Mouse (Mus musculus) neutrophil, adult 5-6 weeks (primary cell): ENCODE data around the gene Ltc4s. TPM values are rescaled to one million over a fixed set of nuclear protein-coding genes. Genes with fewer than 3 reads are reported as not detected.
A peak's percentile ranks its signal among the peaks of the same experiment; 100 is the strongest.

Experiments used
- ATAC-seq: fragments of 151-379, 151-347 bp; 2 replicates; pipeline ENCODE4 v1.8.0; 2017; ENCODE audit warnings: mild to moderate bottlenecking, moderate TSS enrichment; ENCODE audit not compliant: insufficient number of reproducible peaks, poor library complexity, low FRiP score, severe bottlenecking; ENCODE audit errors: extremely low read depth
- total RNA-seq: library from RNA; stranded (forward); fragments of 200-1000 nt; gene quantifications from 2 replicates; pipeline ENCODE4 v1.2.3, GENCODE M21; 2017

Gene Ltc4s
- total RNA-seq, 1 experiment from 2014 or later, result 2.1 TPM

GRCm38 (mm10) chr11:50252684-50253265 is 14.4 kb upstream of the Ltc4s start:
- no peak for ATAC-seq

GRCm38 (mm10) chr11:50252166-50252565 is 13.8 kb upstream of the Ltc4s start:
- no peak for ATAC-seq

- ATAC-seq, result no peak
These were observed 10.2 kb upstream of the Ltc4s start for GRCm38 (mm10) chr11:50248473-50249171.

GRCm38 (mm10) chr11:50245269-50245668 is 6.9 kb upstream of the Ltc4s start:
- ATAC-seq, result no peak

GRCm38 (mm10) chr11:50243926-50244325 is 5.5 kb upstream of the Ltc4s start:
- 0 out of 2 replicates have a peak, but pooled peaks have one; percentile 43 for ATAC-seq

GRCm38 (mm10) chr11:50240235-50240911 is 2.0 kb upstream of the Ltc4s start:
- no peak for ATAC-seq

- ATAC-seq, result no peak
These were observed 690 bp upstream of the Ltc4s start for GRCm38 (mm10) chr11:50238821-50239791.

- ATAC-seq, result no peak
These were observed 1.2 kb downstream of the Ltc4s start for GRCm38 (mm10) chr11:50236937-50237835.

GRCm38 (mm10) chr11:50236540-50236936 is 1.9 kb downstream of the Ltc4s start:
- peak; percentile 77 for ATAC-seq

- ATAC-seq, result no peak
These were observed 3.8 kb downstream of the Ltc4s start for GRCm38 (mm10) chr11:50234606-50235005.

GRCm38 (mm10) chr11:50233993-50234392 is 4.4 kb downstream of the Ltc4s start:
- no peak for ATAC-seq

GRCm38 (mm10) chr11:50233022-50233421 is 5.4 kb downstream of the Ltc4s start:
- ATAC-seq, result no peak

- peak; percentile 45; the same call in 1 of the 2 replicates for ATAC-seq
These were observed 7.0 kb downstream of the Ltc4s start for GRCm38 (mm10) chr11:50231411-50231810.

- ATAC-seq, result no peak
These were observed 7.7 kb downstream of the Ltc4s start for GRCm38 (mm10) chr11:50230481-50231304.

GRCm38 (mm10) chr11:50229252-50229910 is 9.0 kb downstream of the Ltc4s start:
- ATAC-seq, result peak; percentile 37

GRCm38 (mm10) chr11:50228772-50229171 is 9.6 kb downstream of the Ltc4s start:
- ATAC-seq, result no peak

- no peak for ATAC-seq
These were observed 10.7 kb downstream of the Ltc4s start for GRCm38 (mm10) chr11:50227736-50228135.
